Mouse (Mus musculus) midbrain, embryonic 15.5 days (tissue): ENCODE measurements at regions not wholly inside any gene's neighbourhood (a gene's known extent, or its start where the extent isn't known, plus 50 kb on each side); places are given as distances from the start of the nearest gene placed in this dataset.

ENCODE experiments used
- ATAC-seq: fragments of 200-750 bp; cut with Nextera tagmentation; replicated peaks from 2 replicates; pipeline ENCODE4 v1.8.0; 2017; ENCODE audit warnings: moderate TSS enrichment
- H3K27ac ChIP-seq: fragments of 300-500 bp; sonication (generic); 2 replicates; pipeline ENCODE4 v1.5.1; 2015; ENCODE audit warnings: mild to moderate bottlenecking, inconsistent platforms
- H3K27me3 ChIP-seq: fragments of 300-500 bp; sonication (generic); replicated peaks from 2 replicates; pipeline ENCODE4 v1.6.1; 2015; ENCODE audit warnings: inconsistent platforms
- H3K36me3 ChIP-seq: fragments of 300-500 bp; sonication (generic); replicated peaks from 2 replicates; pipeline ENCODE4 v1.6.1; 2015; ENCODE audit warnings: inconsistent platforms
- H3K4me1 ChIP-seq: fragments of 300-500 bp; sonication (generic); 2 replicates; pipeline ENCODE4 v1.6.1; 2015; ENCODE audit warnings: inconsistent platforms
- H3K4me2 ChIP-seq: fragments of 300-500 bp; sonication (generic); 2 replicates; pipeline ENCODE4 v1.6.1; 2015; ENCODE audit warnings: inconsistent platforms, mild to moderate bottlenecking, moderate library complexity
- H3K4me3 ChIP-seq: fragments of 300-500 bp; sonication (generic); 2 replicates; pipeline ENCODE4 v1.5.1; 2015; ENCODE audit warnings: mild to moderate bottlenecking, inconsistent platforms
- H3K9ac ChIP-seq: fragments of 300-500 bp; sonication (generic); 2 replicates; pipeline ENCODE4 v1.6.1; 2015; ENCODE audit warnings: mild to moderate bottlenecking, inconsistent platforms
- H3K9me3 ChIP-seq: fragments of 300-500 bp; sonication (generic); 2 replicates; pipeline ENCODE4 v1.6.1; 2016; ENCODE audit warnings: inconsistent platforms
- WGBS: fragments of 180-500 bp; shearing (Covaris S2); methylation state at CpG from one replicate; pipeline ENCODE4 v1.1.7; 2015; ENCODE audit warnings: mixed read lengths; 5-methylcytosine and 5-hydroxymethylcytosine counted together

GRCm38 (mm10) chr16:95820013-95820412, 118.1 kb downstream of the Ets2 start:
- H3K9me3 ChIP-seq: no peaks in the 10 kb centered on the region
- H3K36me3 ChIP-seq: no peaks in the 10 kb centered on the region
- no peak overlapping the region for H3K4me2 ChIP-seq
- H3K27ac ChIP-seq: no peak overlapping the region
- H3K4me1 ChIP-seq: peaks cover 3% of the 10 kb centered on the region; the same call in 1 of the 2 replicates
- no peaks in the 10 kb centered on the region for H3K27me3 ChIP-seq
- no peak for ATAC-seq
- no peak overlapping the region for H3K4me3 ChIP-seq
- no peak overlapping the region for H3K9ac ChIP-seq
- WGBS: 88% methylated on average over 1 of the region's 1 CpGs

- Histone ChIP-seq H3K36me3 (no peaks in the 10 kb centered on the region), H3K27me3 (no peaks in the 10 kb centered on the region), H3K9me3 (no peaks in the 10 kb centered on the region), H3K27ac (no peak overlapping the region), H3K9ac (no peak overlapping the region), H3K4me3 (no peak overlapping the region), H3K4me1 (no peaks in the 10 kb centered on the region), H3K4me2 (no peak overlapping the region)
- ATAC-seq: no peak
- 95% methylated on average over 13 of the region's 13 CpGs for WGBS
These were observed 114.1 kb downstream of the Ets2 start for GRCm38 (mm10) chr16:95815966-95816365.

- Histone ChIP-seq H3K4me1 (no peaks in the 10 kb centered on the region), H3K27ac (no peak overlapping the region), H3K4me3 (no peak overlapping the region), H3K4me2 (no peak overlapping the region), H3K27me3 (no peaks in the 10 kb centered on the region), H3K9me3 (no peaks in the 10 kb centered on the region), H3K9ac (no peak overlapping the region), H3K36me3 (no peaks in the 10 kb centered on the region)
- no peak for ATAC-seq
- WGBS: 93% methylated on average over 6 of the region's 6 CpGs
These were observed 113.4 kb downstream of the Ets2 start for GRCm38 (mm10) chr16:95815206-95815731.

GRCm38 (mm10) chr16:95814513-95815118, 112.7 kb downstream of the Ets2 start:
- Histone ChIP-seq H3K36me3 (no peaks in the 10 kb centered on the region), H3K27ac (no peak overlapping the region), H3K4me1 (no peaks in the 10 kb centered on the region), H3K4me3 (no peak overlapping the region), H3K27me3 (no peaks in the 10 kb centered on the region), H3K9me3 (no peaks in the 10 kb centered on the region), H3K4me2 (no peak overlapping the region), H3K9ac (no peak overlapping the region)
- WGBS: 81% methylated on average over 9 of the region's 9 CpGs
- no peak for ATAC-seq

GRCm38 (mm10) chr16:95811092-95811491, 109.2 kb downstream of the Ets2 start:
- Histone ChIP-seq H3K4me1 (no peaks in the 10 kb centered on the region), H3K9me3 (no peaks in the 10 kb centered on the region)
- 81% methylated on average over 6 of the region's 6 CpGs for WGBS

GRCm38 (mm10) chr16:95809127-95809876, 107.4 kb downstream of the Ets2 start:
- Histone ChIP-seq H3K4me2 (no peak overlapping the region), H3K9ac (no peak overlapping the region), H3K4me3 (no peak overlapping the region), H3K27me3 (no peaks in the 10 kb centered on the region), H3K36me3 (no peaks in the 10 kb centered on the region), H3K4me1 (no peaks in the 10 kb centered on the region), H3K9me3 (no peaks in the 10 kb centered on the region), H3K27ac (no peak overlapping the region)
- 93% methylated on average over 21 of the region's 21 CpGs for WGBS
- ATAC-seq: no peak

More at GRCm38 (mm10) chr16:95811092-95811491, 109.2 kb downstream of the Ets2 start:
- Histone ChIP-seq H3K4me3 (no peak overlapping the region), H3K27me3 (no peaks in the 10 kb centered on the region), H3K36me3 (no peaks in the 10 kb centered on the region), H3K9ac (no peak overlapping the region), H3K4me2 (no peak overlapping the region), H3K27ac (no peak overlapping the region)
- ATAC-seq: no peak

- Histone ChIP-seq H3K27ac (no peak overlapping the region), H3K4me1 (no peaks in the 10 kb centered on the region; the same call in 1 of the 2 replicates), H3K9ac (no peak overlapping the region), H3K4me2 (no peak overlapping the region), H3K4me3 (no peak overlapping the region), H3K36me3 (no peaks in the 10 kb centered on the region), H3K27me3 (no peaks in the 10 kb centered on the region), H3K9me3 (no peaks in the 10 kb centered on the region)
- WGBS: 91% methylated on average over 5 of the region's 5 CpGs
- no peak for ATAC-seq
These were observed 104.6 kb downstream of the Ets2 start for GRCm38 (mm10) chr16:95806510-95806909.

- no peak for ATAC-seq
- Histone ChIP-seq H3K4me1 (no peaks in the 10 kb centered on the region; the same call in 1 of the 2 replicates), H3K9me3 (no peaks in the 10 kb centered on the region), H3K27ac (no peak overlapping the region), H3K36me3 (no peaks in the 10 kb centered on the region), H3K4me2 (no peak overlapping the region), H3K9ac (no peak overlapping the region), H3K4me3 (no peak overlapping the region), H3K27me3 (no peaks in the 10 kb centered on the region)
- WGBS: 41% methylated on average over 1 of the region's 1 CpGs
These were observed 102.3 kb downstream of the Ets2 start for GRCm38 (mm10) chr16:95804199-95804598.

GRCm38 (mm10) chr16:95802641-95803040, 100.8 kb downstream of the Ets2 start:
- H3K4me1 ChIP-seq: no peaks in the 10 kb centered on the region; the same call in 1 of the 2 replicates
- no peak overlapping the region for H3K4me2 ChIP-seq
- H3K27me3 ChIP-seq: no peaks in the 10 kb centered on the region
- H3K9ac ChIP-seq: 0 out of 2 replicates have a peak overlapping the region, but pooled peaks have one; percentile 8
- no peaks in the 10 kb centered on the region for H3K36me3 ChIP-seq
- no peaks in the 10 kb centered on the region for H3K9me3 ChIP-seq
- ATAC-seq: no peak
- H3K27ac ChIP-seq: no peak overlapping the region
- no peak overlapping the region for H3K4me3 ChIP-seq

GRCm38 (mm10) chr16:95802207-95802606, 100.3 kb downstream of the Ets2 start:
- ATAC-seq: no peak
- no peak overlapping the region for H3K4me3 ChIP-seq
- 0 out of 2 replicates have a peak overlapping the region, but pooled peaks have one; percentile 8 for H3K9ac ChIP-seq
- no peaks in the 10 kb centered on the region for H3K9me3 ChIP-seq
- H3K27ac ChIP-seq: no peak overlapping the region
- H3K27me3 ChIP-seq: no peaks in the 10 kb centered on the region
- H3K4me2 ChIP-seq: no peak overlapping the region
- H3K4me1 ChIP-seq: no peaks in the 10 kb centered on the region; the same call in 1 of the 2 replicates
- no peaks in the 10 kb centered on the region for H3K36me3 ChIP-seq
- WGBS: 60% methylated on average over 4 of the region's 4 CpGs

- Histone ChIP-seq H3K9ac (no peak overlapping the region), H3K4me1 (no peaks in the 10 kb centered on the region; the same call in 1 of the 2 replicates), H3K4me2 (no peak overlapping the region), H3K27me3 (no peaks in the 10 kb centered on the region), H3K27ac (no peak overlapping the region), H3K4me3 (no peak overlapping the region), H3K9me3 (no peaks in the 10 kb centered on the region), H3K36me3 (no peaks in the 10 kb centered on the region)
- ATAC-seq: no peak
- WGBS: 84% methylated on average over 7 of the region's 7 CpGs
These were observed 99.1 kb downstream of the Ets2 start for GRCm38 (mm10) chr16:95800911-95801442.

- Histone ChIP-seq H3K9ac (no peak overlapping the region), H3K4me1 (no peaks in the 10 kb centered on the region; the same call in 1 of the 2 replicates), H3K27me3 (no peaks in the 10 kb centered on the region), H3K27ac (no peak overlapping the region), H3K4me3 (no peak overlapping the region), H3K9me3 (no peaks in the 10 kb centered on the region), H3K4me2 (no peak overlapping the region), H3K36me3 (no peaks in the 10 kb centered on the region)
- 54% methylated on average over 9 of the region's 9 CpGs for WGBS
- no peak for ATAC-seq
These were observed 96.7 kb downstream of the Ets2 start for GRCm38 (mm10) chr16:95798582-95798981.
